Mouse (Mus musculus) limb, embryonic 14.5 days (tissue): ENCODE measurements at regions not wholly inside any gene's neighbourhood (a gene's known extent, or its start where the extent isn't known, plus 50 kb on each side); places are given as distances from the start of the nearest gene placed in this dataset.

Experiments used
- ATAC-seq: fragments of 200-750 bp; cut with Nextera tagmentation; 2 replicates; pipeline ENCODE4 v1.8.0; 2017; ENCODE audit warnings: low read depth, moderate number of reproducible peaks, moderate TSS enrichment; ENCODE audit not compliant: low FRiP score
- DNase-seq: peaks from one replicate; pipeline ENCODE4 v3.0.0-alpha.2; 2015; ENCODE audit warnings: low spot score
- H3K27ac ChIP-seq: fragments of 300-500 bp; sonication (generic); replicated peaks from 2 replicates; pipeline ENCODE4 v1.5.1; 2014; ENCODE audit warnings: low read depth, mild to moderate bottlenecking, low read length, moderate library complexity, mixed read lengths
- H3K27me3 ChIP-seq: fragments of 300-500 bp; sonication (generic); 2 replicates; pipeline ENCODE4 v1.6.1; 2014; ENCODE audit warnings: low read length, mixed read lengths; ENCODE audit not compliant: control insufficient read depth, insufficient read depth
- H3K36me3 ChIP-seq: fragments of 300-500 bp; sonication (generic); 2 replicates; pipeline ENCODE4 v1.6.1; 2014; ENCODE audit warnings: mild to moderate bottlenecking, low read length, moderate library complexity, mixed read lengths; ENCODE audit not compliant: control insufficient read depth, insufficient read depth
- H3K4me1 ChIP-seq: fragments of 300-500 bp; sonication (generic); 2 replicates; pipeline ENCODE4 v1.6.1; 2014; ENCODE audit warnings: antibody characterized with exemption, low read length, mixed read lengths; ENCODE audit not compliant: control insufficient read depth, insufficient read depth
- H3K4me2 ChIP-seq: fragments of 300-500 bp; sonication (generic); replicated peaks from 2 replicates; pipeline ENCODE4 v1.6.1; 2014; ENCODE audit warnings: low read depth, mild to moderate bottlenecking, low read length, moderate library complexity; ENCODE audit not compliant: severe bottlenecking
- H3K4me3 ChIP-seq: fragments of 300-500 bp; sonication (generic); replicated peaks from 2 replicates; pipeline ENCODE4 v1.5.1; 2014; ENCODE audit warnings: low read length
- H3K9ac ChIP-seq: fragments of 300-500 bp; sonication (generic); 2 replicates; pipeline ENCODE4 v1.6.1; 2014; ENCODE audit warnings: mild to moderate bottlenecking, low read depth, low read length, moderate library complexity; ENCODE audit not compliant: severe bottlenecking
- H3K9me3 ChIP-seq: fragments of 300-500 bp; sonication (generic); 2 replicates; pipeline ENCODE4 v1.6.1; 2016; ENCODE audit warnings: low read length; ENCODE audit not compliant: control insufficient read depth
- POLR2A ChIP-seq: fragments of 200-500 bp; IDR thresholded peaks from 2 replicates; pipeline ENCODE4 v1.8.0; 2012; ENCODE audit warnings: inconsistent platforms, mild to moderate bottlenecking, moderate library complexity, borderline replicate concordance; ENCODE audit not compliant: insufficient read depth, insufficient read length; ENCODE audit errors: extremely low read depth
- WGBS: fragments of 180-500 bp; shearing (Covaris S2); extraction: QIAGEN DNeasy Blood & Tissue Kit; methylation state at CpG from one replicate; pipeline ENCODE4 v1.1.7; 2014; 5-methylcytosine and 5-hydroxymethylcytosine counted together

- WGBS = 84% methylated on average over 4 of the region's 4 CpGs
- no peaks in the 10 kb centered on the region for H3K9me3 ChIP-seq
- ATAC-seq (no peak), DNase-seq (no peak)
- no peaks in the 10 kb centered on the region for H3K4me1 ChIP-seq
- no peaks in the 10 kb centered on the region for H3K36me3 ChIP-seq
- no peaks in the 10 kb centered on the region for H3K27me3 ChIP-seq
- TF ChIP-seq POLR2A = no peak
- H3K27ac ChIP-seq = no peak overlapping the region
- H3K9ac ChIP-seq = no peak overlapping the region
- no peak overlapping the region for H3K4me2 ChIP-seq
- H3K4me3 ChIP-seq = no peak overlapping the region
Observed at GRCm38 (mm10) chr15:88060935-88061334, 516.8 kb downstream of the Fam19a5 start.

GRCm38 (mm10) chr15:88063041-88063440 is 518.9 kb downstream of the Fam19a5 start:
- H3K27ac ChIP-seq = no peak overlapping the region
- TF ChIP-seq POLR2A = no peak
- H3K36me3 ChIP-seq = no peaks in the 10 kb centered on the region
- no peaks in the 10 kb centered on the region for H3K9me3 ChIP-seq
- no peak overlapping the region for H3K9ac ChIP-seq
- 48% methylated on average over 5 of the region's 5 CpGs for WGBS
- no peaks in the 10 kb centered on the region for H3K27me3 ChIP-seq
- ATAC-seq = no peak
- no peak overlapping the region for H3K4me3 ChIP-seq
- no peaks in the 10 kb centered on the region for H3K4me1 ChIP-seq
- DNase-seq = no peak
- no peak overlapping the region for H3K4me2 ChIP-seq

- no peak overlapping the region for H3K4me2 ChIP-seq
- no peak for TF ChIP-seq POLR2A
- no peak overlapping the region for H3K4me3 ChIP-seq
- WGBS = 65% methylated on average over 3 of the region's 3 CpGs
- ATAC-seq (no peak), DNase-seq (no peak)
- no peak overlapping the region for H3K27ac ChIP-seq
- H3K9ac ChIP-seq = no peak overlapping the region
- no peaks in the 10 kb centered on the region for H3K27me3 ChIP-seq
- H3K4me1 ChIP-seq = no peaks in the 10 kb centered on the region
- H3K36me3 ChIP-seq = no peaks in the 10 kb centered on the region
- H3K9me3 ChIP-seq = no peaks in the 10 kb centered on the region
Observed at GRCm38 (mm10) chr15:88068476-88068875, 524.4 kb downstream of the Fam19a5 start.

GRCm38 (mm10) chr15:88072676-88073075 is 527.4 kb upstream of the Zdhhc25 start:
- Histone ChIP-seq H3K9me3 (no peaks in the 10 kb centered on the region), H3K4me2 (no peak overlapping the region), H3K4me3 (no peak overlapping the region), H3K9ac (no peak overlapping the region), H3K27ac (no peak overlapping the region), H3K27me3 (no peaks in the 10 kb centered on the region), H3K36me3 (no peaks in the 10 kb centered on the region), H3K4me1 (no peaks in the 10 kb centered on the region)
- ATAC-seq = no peak
- TF ChIP-seq POLR2A = no peak
- WGBS = 40% methylated on average over 1 of the region's 1 CpGs
- DNase-seq = no peak

GRCm38 (mm10) chr15:88083911-88084310 is 516.2 kb upstream of the Zdhhc25 start:
- no peak overlapping the region for H3K4me2 ChIP-seq
- no peaks in the 10 kb centered on the region for H3K36me3 ChIP-seq
- DNase-seq = no peak
- H3K27me3 ChIP-seq = no peaks in the 10 kb centered on the region
- no peaks in the 10 kb centered on the region for H3K4me1 ChIP-seq
- no peaks in the 10 kb centered on the region for H3K9me3 ChIP-seq
- no peak for ATAC-seq
- 44% methylated on average over 5 of the region's 5 CpGs for WGBS
- H3K9ac ChIP-seq = no peak overlapping the region
- H3K4me3 ChIP-seq = no peak overlapping the region
- H3K27ac ChIP-seq = no peak overlapping the region
- no peak for TF ChIP-seq POLR2A

GRCm38 (mm10) chr15:88085631-88086030 is 514.5 kb upstream of the Zdhhc25 start:
- Histone ChIP-seq H3K36me3 (no peaks in the 10 kb centered on the region), H3K27me3 (no peaks in the 10 kb centered on the region), H3K4me2 (no peak overlapping the region), H3K9me3 (no peaks in the 10 kb centered on the region), H3K4me3 (no peak overlapping the region), H3K9ac (no peak overlapping the region), H3K27ac (no peak overlapping the region), H3K4me1 (no peaks in the 10 kb centered on the region)
- no peak for TF ChIP-seq POLR2A
- no peak for ATAC-seq
- no peak for DNase-seq
- 63% methylated on average over 3 of the region's 3 CpGs for WGBS
